Mouse (Mus musculus): ENCODE data around the gene Mrps6. TPM values are rescaled to one million over a fixed set of nuclear protein-coding genes. Genes with fewer than 3 reads are reported as not detected.
"Not testable (repeated sequence)": the region's sequence is repeated elsewhere in the genome, so short reads cannot be mapped to it uniquely, and the experiment has no call there.

Gene Mrps6
- total RNA-seq, 2 experiments from 2014 or later = 18.2 to 20.8 TPM

GRCm38 (mm10) chr16:92061586-92061985 lies 3.5 kb downstream of the Mrps6 start:
- DNase-seq = no peak

GRCm38 (mm10) chr16:92062832-92063231 lies 4.8 kb downstream of the Mrps6 start:
- no peak for DNase-seq

GRCm38 (mm10) chr16:92064801-92065200 lies 6.7 kb downstream of the Mrps6 start:
- DNase-seq = no peak

- DNase-seq = no peak
Measured at GRCm38 (mm10) chr16:92070338-92070737, 12.3 kb downstream of the Mrps6 start.

- no peak for DNase-seq
Measured at GRCm38 (mm10) chr16:92076797-92077196, 18.7 kb downstream of the Mrps6 start.

- DNase-seq = no peak
Measured at GRCm38 (mm10) chr16:92083771-92084453, 25.8 kb downstream of the Mrps6 start.

GRCm38 (mm10) chr16:92089225-92089624 lies 31.2 kb downstream of the Mrps6 start:
- no peak for DNase-seq

- no peak for DNase-seq
Measured at GRCm38 (mm10) chr16:92091876-92092275, 33.8 kb downstream of the Mrps6 start.

GRCm38 (mm10) chr16:92098351-92099051 lies 40.4 kb downstream of the Mrps6 start:
- DNase-seq = no peak

GRCm38 (mm10) chr16:92099598-92099997 lies 41.5 kb downstream of the Mrps6 start:
- DNase-seq = no peak

GRCm38 (mm10) chr16:92100111-92100510 lies 42.0 kb downstream of the Mrps6 start:
- no peak for DNase-seq

- peak; percentile 42 for DNase-seq
Measured at GRCm38 (mm10) chr16:92102115-92102514, 44.0 kb downstream of the Mrps6 start.

- not testable (repeated sequence) for DNase-seq
Measured at GRCm38 (mm10) chr16:92102931-92103330, 44.9 kb downstream of the Mrps6 start.

- DNase-seq = no peak
Measured at GRCm38 (mm10) chr16:92103572-92104331, 45.7 kb downstream of the Mrps6 start.

- no peak for DNase-seq
Measured at GRCm38 (mm10) chr16:92104332-92104590, 46.2 kb downstream of the Mrps6 start.

GRCm38 (mm10) chr16:92104951-92105350 lies 46.9 kb downstream of the Mrps6 start:
- DNase-seq = no peak

- DNase-seq = no peak
Measured at GRCm38 (mm10) chr16:92105631-92106030, 47.6 kb downstream of the Mrps6 start.

GRCm38 (mm10) chr16:92107346-92107745 lies 49.3 kb downstream of the Mrps6 start:
- no peak for DNase-seq

- no peak for DNase-seq
Measured at GRCm38 (mm10) chr16:92114706-92115241, 56.7 kb downstream of the Mrps6 start.

GRCm38 (mm10) chr16:92115611-92116421 lies 57.7 kb downstream of the Mrps6 start:
- no peak for DNase-seq

GRCm38 (mm10) chr16:92117337-92118209 lies 59.5 kb downstream of the Mrps6 start:
- no peak for DNase-seq

Data from gastrocnemius, postnatal 25 days (tissue).